Mouse (Mus musculus): ENCODE measurements around the gene Gpm6b.

The Gpm6b gene

GRCm38 (mm10) chrX:166302791-166303190 is 64.1 kb downstream of the Gpm6b start:
- DNase-seq (ENCODE audit: extremely low read depth, insufficient read length, low spot score), result no peak

GRCm38 (mm10) chrX:166304355-166304754 is 65.6 kb downstream of the Gpm6b start:
- DNase-seq (ENCODE audit: extremely low read depth, insufficient read length, low spot score), result no peak

- no peak for DNase-seq (ENCODE audit: extremely low read depth, insufficient read length, low spot score)
Measured at GRCm38 (mm10) chrX:166307437-166308222, 68.9 kb downstream of the Gpm6b start.

- no peak for DNase-seq (ENCODE audit: extremely low read depth, insufficient read length, low spot score)
Measured at GRCm38 (mm10) chrX:166308798-166309197, 70.1 kb downstream of the Gpm6b start.

GRCm38 (mm10) chrX:166315251-166315650 is 76.5 kb downstream of the Gpm6b start:
- no peak for DNase-seq (ENCODE audit: extremely low read depth, insufficient read length, low spot score)

GRCm38 (mm10) chrX:166316552-166317375 is 78.1 kb downstream of the Gpm6b start:
- peak; percentile 75 for DNase-seq (ENCODE audit: extremely low read depth, insufficient read length, low spot score)

- no peak for DNase-seq (ENCODE audit: extremely low read depth, insufficient read length, low spot score)
Measured at GRCm38 (mm10) chrX:166317376-166317679, 78.6 kb downstream of the Gpm6b start.

- no peak for DNase-seq (ENCODE audit: extremely low read depth, insufficient read length, low spot score)
Measured at GRCm38 (mm10) chrX:166323226-166323625, 84.5 kb downstream of the Gpm6b start.

- DNase-seq (ENCODE audit: extremely low read depth, insufficient read length, low spot score), result no peak
Measured at GRCm38 (mm10) chrX:166327621-166328020, 88.9 kb downstream of the Gpm6b start.

GRCm38 (mm10) chrX:166328219-166328901 is 89.6 kb downstream of the Gpm6b start:
- no peak for DNase-seq (ENCODE audit: extremely low read depth, insufficient read length, low spot score)

GRCm38 (mm10) chrX:166328904-166329451 is 90.3 kb downstream of the Gpm6b start:
- no peak for DNase-seq (ENCODE audit: extremely low read depth, insufficient read length, low spot score)

- DNase-seq (ENCODE audit: extremely low read depth, insufficient read length, low spot score), result no peak
Measured at GRCm38 (mm10) chrX:166334516-166335136, 95.9 kb downstream of the Gpm6b start.

GRCm38 (mm10) chrX:166338353-166338752 is 99.6 kb downstream of the Gpm6b start:
- no peak for DNase-seq (ENCODE audit: extremely low read depth, insufficient read length, low spot score)

GRCm38 (mm10) chrX:166338784-166339520 is 100.2 kb downstream of the Gpm6b start:
- DNase-seq (ENCODE audit: extremely low read depth, insufficient read length, low spot score), result no peak

GRCm38 (mm10) chrX:166339911-166340310 is 101.2 kb downstream of the Gpm6b start:
- DNase-seq (ENCODE audit: extremely low read depth, insufficient read length, low spot score), result no peak

GRCm38 (mm10) chrX:166341795-166342194 is 103.1 kb downstream of the Gpm6b start:
- no peak for DNase-seq (ENCODE audit: extremely low read depth, insufficient read length, low spot score)

- DNase-seq (ENCODE audit: extremely low read depth, insufficient read length, low spot score), result no peak
Measured at GRCm38 (mm10) chrX:166344228-166345015, 105.7 kb downstream of the Gpm6b start.

- DNase-seq (ENCODE audit: extremely low read depth, insufficient read length, low spot score), result no peak
Measured at GRCm38 (mm10) chrX:166348086-166348485, 109.4 kb downstream of the Gpm6b start.

GRCm38 (mm10) chrX:166348634-166349033 is 109.9 kb downstream of the Gpm6b start:
- DNase-seq (ENCODE audit: extremely low read depth, insufficient read length, low spot score), result no peak

All from 3134 (cell line).